Mouse (Mus musculus) bone marrow, adult 2 months (tissue): ENCODE results near the gene Krt8.

Experiments used
- CTCF ChIP-seq: fragments of 200-500 bp; IDR thresholded peaks from 2 replicates; pipeline ENCODE4 v1.5.1; 2011; ENCODE audit warnings: low read length, control low read depth; ENCODE audit not compliant: control insufficient read depth, insufficient read depth
- POLR2A ChIP-seq: fragments of 200-500 bp; IDR thresholded peaks from 2 replicates; pipeline ENCODE4 v1.6.1; 2011; ENCODE audit warnings: low read depth, mild to moderate bottlenecking, control low read depth, low read length, borderline replicate concordance; ENCODE audit not compliant: control insufficient read depth

- TF ChIP-seq POLR2A (no peak), CTCF (no peak)
These were observed 10.6 kb upstream of the Krt8 start for GRCm38 (mm10) chr15:102014848-102015247.
